Mouse (Mus musculus): Measurements from ENCODE around the gene Zfp808. TPM values are rescaled to one million over a fixed set of nuclear protein-coding genes. Genes with fewer than 3 reads are reported as not detected.
"Not testable (repeated sequence)": the region's sequence is repeated elsewhere in the genome, so short reads cannot be mapped to it uniquely, and the experiment has no call there.

The Zfp808 gene
- 11.5 and 12.3 TPM in 2 replicates for polyA plus RNA-seq (2014; fragmentation: Nextera tagmentation; extraction: Ambion mirVana)

DNA sequence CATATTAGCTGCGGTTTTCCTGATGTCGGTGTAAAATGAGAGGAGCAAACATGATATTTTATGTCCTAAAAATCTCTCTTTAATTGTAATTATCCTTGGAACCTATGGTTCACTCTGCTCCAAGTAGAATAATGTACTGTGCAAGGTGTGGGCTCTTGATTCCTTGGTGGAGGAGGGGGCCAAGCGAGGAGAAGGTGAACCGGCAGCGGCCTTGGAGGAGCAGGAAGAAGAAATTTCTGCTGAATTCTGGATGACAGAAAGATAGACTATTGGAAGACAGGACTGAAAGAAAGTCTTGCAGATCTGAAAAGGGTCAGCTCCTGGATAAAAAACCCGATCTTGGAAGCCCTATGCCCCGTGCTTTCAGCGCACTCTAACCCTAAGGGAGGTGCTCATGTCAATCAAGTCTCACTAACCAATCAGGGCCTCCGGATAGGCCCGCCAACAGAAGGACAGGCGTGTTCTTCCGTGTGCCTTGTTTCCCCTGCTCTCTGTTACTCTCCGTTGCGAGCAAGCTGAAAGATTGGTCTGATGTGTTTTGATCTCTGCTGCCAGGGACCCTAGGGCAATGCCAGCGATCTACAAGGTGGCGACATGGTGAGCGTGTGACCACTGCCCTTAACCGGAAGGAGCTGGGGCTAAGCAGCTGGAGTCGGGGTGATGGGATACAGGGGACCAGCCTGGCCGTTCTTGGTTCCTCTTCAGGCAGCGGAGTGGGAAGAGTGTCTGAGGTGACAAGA, at the start of gene Zfp808:
Zfp808 (plus strand) TSS at position 455 of the 740 bp plus-strand sequence.
- 3% methylated on average over 19 of the region's 21 CpGs for WGBS
- H3K27ac ChIP-seq (ENCODE audit: low read depth, low read length); H3K27me3 ChIP-seq (ENCODE audit: control insufficient read depth, insufficient read depth, low read length); H3K36me3 ChIP-seq (ENCODE audit: control insufficient read depth, insufficient read depth, low read length); H3K9me3 ChIP-seq (ENCODE audit: control insufficient read depth, low read length); H3K4me1 ChIP-seq (replicated peaks; ENCODE audit: control insufficient read depth, insufficient read depth, low read length): not testable (repeated sequence)
- peak within 1 kb of the TSS; percentile 59 for H3K9ac ChIP-seq (ENCODE audit: low read length)
- DNase-seq (ENCODE audit: low spot score): peak; percentile 57
- ATAC-seq (replicated peaks; ENCODE audit: low FRiP score): peak; percentile 89
- peak within 1 kb of the TSS; percentile 49 for H3K4me3 ChIP-seq (ENCODE audit: low read depth, low read length)
- H3K4me2 ChIP-seq (ENCODE audit: low read depth, low read length, severe bottlenecking): peak within 1 kb of the TSS; percentile 42

GRCm38 (mm10) chr13:62098786-62099185, 30.9 kb upstream of the Zfp808 start:
- not testable (repeated sequence) for H3K27me3 ChIP-seq (ENCODE audit: control insufficient read depth, insufficient read depth, low read length); H3K36me3 ChIP-seq (ENCODE audit: control insufficient read depth, insufficient read depth, low read length); H3K27ac ChIP-seq (ENCODE audit: low read depth, low read length); ATAC-seq (replicated peaks; ENCODE audit: low FRiP score); H3K9me3 ChIP-seq (ENCODE audit: control insufficient read depth, low read length); H3K4me3 ChIP-seq (ENCODE audit: low read depth, low read length); DNase-seq (ENCODE audit: low spot score); H3K4me1 ChIP-seq (replicated peaks; ENCODE audit: control insufficient read depth, insufficient read depth, low read length); H3K9ac ChIP-seq (ENCODE audit: low read length); H3K4me2 ChIP-seq (ENCODE audit: low read depth, low read length, severe bottlenecking)
- WGBS: 83% methylated on average over 4 of the region's 4 CpGs

GRCm38 (mm10) chr13:62099454-62099853, 30.2 kb upstream of the Zfp808 start:
- H3K4me1 ChIP-seq (replicated peaks; ENCODE audit: control insufficient read depth, insufficient read depth, low read length); H3K4me3 ChIP-seq (ENCODE audit: low read depth, low read length); H3K27me3 ChIP-seq (ENCODE audit: control insufficient read depth, insufficient read depth, low read length); H3K4me2 ChIP-seq (ENCODE audit: low read depth, low read length, severe bottlenecking); H3K27ac ChIP-seq (ENCODE audit: low read depth, low read length); ATAC-seq (replicated peaks; ENCODE audit: low FRiP score); H3K36me3 ChIP-seq (ENCODE audit: control insufficient read depth, insufficient read depth, low read length); DNase-seq (ENCODE audit: low spot score); H3K9me3 ChIP-seq (ENCODE audit: control insufficient read depth, low read length); H3K9ac ChIP-seq (ENCODE audit: low read length): not testable (repeated sequence)
- 88% methylated on average over 4 of the region's 4 CpGs for WGBS

GRCm38 (mm10) chr13:62102368-62102767, 27.3 kb upstream of the Zfp808 start:
- not testable (repeated sequence) for ATAC-seq (replicated peaks; ENCODE audit: low FRiP score); H3K9me3 ChIP-seq (ENCODE audit: control insufficient read depth, low read length); H3K36me3 ChIP-seq (ENCODE audit: control insufficient read depth, insufficient read depth, low read length); H3K4me3 ChIP-seq (ENCODE audit: low read depth, low read length); H3K9ac ChIP-seq (ENCODE audit: low read length); H3K4me2 ChIP-seq (ENCODE audit: low read depth, low read length, severe bottlenecking); H3K27ac ChIP-seq (ENCODE audit: low read depth, low read length); H3K27me3 ChIP-seq (ENCODE audit: control insufficient read depth, insufficient read depth, low read length); DNase-seq (ENCODE audit: low spot score); H3K4me1 ChIP-seq (replicated peaks; ENCODE audit: control insufficient read depth, insufficient read depth, low read length)
- 91% methylated on average over 1 of the region's 1 CpGs for WGBS

DNA sequence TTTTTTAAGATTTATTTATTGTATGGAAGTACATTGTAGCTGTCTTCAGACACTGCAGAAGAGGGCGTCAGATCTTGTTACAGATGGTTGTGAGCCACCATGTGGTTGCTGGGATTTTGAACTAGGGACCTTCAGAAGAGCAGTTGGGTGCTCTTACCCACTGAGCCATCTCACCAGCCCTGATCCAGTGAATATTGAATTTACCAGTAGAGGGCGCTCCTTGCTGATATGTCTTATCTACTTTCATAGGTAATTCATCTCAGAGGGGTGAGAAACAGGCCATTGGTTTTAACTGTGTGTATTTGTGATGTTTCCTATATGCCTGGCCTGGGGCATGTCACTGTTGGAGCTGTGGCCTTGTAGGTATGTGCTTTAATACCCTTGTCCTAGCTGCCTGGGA, 13.8 kb upstream of the Zfp808 start:
- not testable (repeated sequence) for ATAC-seq (replicated peaks; ENCODE audit: low FRiP score)

GRCm38 (mm10) chr13:62121578-62121977, 8.1 kb upstream of the Zfp808 start:
- not testable (repeated sequence) for H3K4me2 ChIP-seq (ENCODE audit: low read depth, low read length, severe bottlenecking); H3K27me3 ChIP-seq (ENCODE audit: control insufficient read depth, insufficient read depth, low read length); H3K4me3 ChIP-seq (ENCODE audit: low read depth, low read length); H3K4me1 ChIP-seq (replicated peaks; ENCODE audit: control insufficient read depth, insufficient read depth, low read length); DNase-seq (ENCODE audit: low spot score); H3K36me3 ChIP-seq (ENCODE audit: control insufficient read depth, insufficient read depth, low read length); ATAC-seq (replicated peaks; ENCODE audit: low FRiP score); H3K9ac ChIP-seq (ENCODE audit: low read length); H3K27ac ChIP-seq (ENCODE audit: low read depth, low read length); H3K9me3 ChIP-seq (ENCODE audit: control insufficient read depth, low read length)
- 38% methylated on average over 1 of the region's 1 CpGs for WGBS

More for the DNA sequence above, 13.8 kb upstream of the Zfp808 start:
- not testable (repeated sequence) for DNase-seq (ENCODE audit: low spot score); H3K27ac ChIP-seq (ENCODE audit: low read depth, low read length); H3K4me3 ChIP-seq (ENCODE audit: low read depth, low read length); H3K4me1 ChIP-seq (replicated peaks; ENCODE audit: control insufficient read depth, insufficient read depth, low read length); H3K4me2 ChIP-seq (ENCODE audit: low read depth, low read length, severe bottlenecking); H3K36me3 ChIP-seq (ENCODE audit: control insufficient read depth, insufficient read depth, low read length); H3K27me3 ChIP-seq (ENCODE audit: control insufficient read depth, insufficient read depth, low read length); H3K9ac ChIP-seq (ENCODE audit: low read length); H3K9me3 ChIP-seq (ENCODE audit: control insufficient read depth, low read length)
- WGBS: 28% methylated on average over 2 of the region's 2 CpGs

DNA sequence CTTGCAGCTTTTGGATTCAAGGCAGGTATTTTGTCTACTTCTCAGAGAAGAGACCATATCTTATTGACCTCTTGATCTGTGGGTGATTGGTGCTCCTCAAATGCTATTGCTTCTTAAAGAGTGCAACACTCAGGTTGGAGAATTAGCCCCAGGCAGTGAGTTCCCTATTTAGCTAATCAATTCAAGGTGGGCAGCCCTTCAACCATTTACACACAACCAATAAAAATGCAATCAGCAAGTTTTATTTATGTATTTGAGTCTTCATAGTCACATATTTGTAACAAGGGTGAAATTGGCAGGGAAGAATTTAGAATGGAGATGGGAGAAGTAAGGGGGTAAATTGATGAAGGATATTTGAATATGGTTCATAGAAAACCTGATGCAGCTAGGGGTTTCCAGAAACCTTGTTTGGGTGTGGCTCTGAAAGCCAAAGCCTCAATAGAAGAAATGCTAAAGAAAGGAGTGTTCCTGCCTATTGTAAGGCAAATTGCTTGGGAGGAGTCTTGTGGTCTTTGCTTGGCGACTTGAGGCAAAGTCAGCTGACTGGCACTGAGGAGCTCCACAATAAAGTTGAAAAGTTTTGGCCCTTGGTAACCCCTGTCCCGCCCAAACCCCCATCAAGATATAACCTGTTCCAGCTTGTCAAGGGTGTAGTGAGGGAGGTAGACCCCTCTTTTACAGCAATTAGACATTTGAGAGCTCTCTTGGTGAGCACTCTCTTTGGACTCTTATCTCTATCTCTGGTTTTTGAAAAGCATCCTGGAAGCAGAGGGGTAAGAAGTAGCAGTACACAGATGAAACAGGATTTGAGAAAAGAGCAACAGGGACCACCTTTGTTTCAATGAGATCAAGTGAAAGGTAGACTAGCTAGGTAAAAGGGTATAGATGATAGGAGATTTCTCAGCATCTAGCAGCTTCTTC, 52.4 kb downstream of the Zfp808 start:
- DNase-seq (ENCODE audit: low spot score); H3K27ac ChIP-seq (ENCODE audit: low read depth, low read length); ATAC-seq (replicated peaks; ENCODE audit: low FRiP score); H3K36me3 ChIP-seq (ENCODE audit: control insufficient read depth, insufficient read depth, low read length); H3K4me2 ChIP-seq (ENCODE audit: low read depth, low read length, severe bottlenecking); H3K9me3 ChIP-seq (ENCODE audit: control insufficient read depth, low read length); H3K27me3 ChIP-seq (ENCODE audit: control insufficient read depth, insufficient read depth, low read length); H3K4me3 ChIP-seq (ENCODE audit: low read depth, low read length); H3K4me1 ChIP-seq (replicated peaks; ENCODE audit: control insufficient read depth, insufficient read depth, low read length); H3K9ac ChIP-seq (ENCODE audit: low read length): not testable (repeated sequence)
- WGBS: 72% methylated on average over 2 of the region's 2 CpGs

DNA sequence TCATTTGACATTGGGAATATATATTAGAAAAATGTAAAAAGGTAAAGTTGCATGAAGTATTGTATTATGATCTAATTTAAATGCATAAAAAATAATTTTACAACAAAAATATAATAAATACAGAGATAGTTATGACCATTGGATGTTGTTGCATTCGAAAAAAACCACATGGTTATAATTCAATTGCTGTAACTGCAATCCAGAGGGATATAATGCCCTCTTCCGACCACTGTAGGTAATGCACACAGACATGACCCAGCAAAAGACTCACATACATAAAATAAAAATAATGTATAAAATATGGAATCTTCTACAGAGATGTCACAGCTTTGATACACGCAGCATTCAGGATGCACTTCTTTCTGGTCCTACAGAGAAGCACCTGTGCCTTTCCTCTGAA, 115.6 kb downstream of the Zfp808 start:
- Histone ChIP-seq H3K4me2 (ENCODE audit: low read depth, low read length, severe bottlenecking) (no peak overlapping the region), H3K9me3 (ENCODE audit: control insufficient read depth, low read length) (no peaks in the 10 kb centered on the region), H3K9ac (ENCODE audit: low read length) (no peak overlapping the region), H3K27ac (ENCODE audit: low read depth, low read length) (no peak overlapping the region), H3K36me3 (ENCODE audit: control insufficient read depth, insufficient read depth, low read length) (no peaks in the 10 kb centered on the region), H3K27me3 (ENCODE audit: control insufficient read depth, insufficient read depth, low read length) (no peaks in the 10 kb centered on the region), H3K4me3 (ENCODE audit: low read depth, low read length) (no peak overlapping the region), H3K4me1 (replicated peaks; ENCODE audit: control insufficient read depth, insufficient read depth, low read length) (no peaks in the 10 kb centered on the region)
- ATAC-seq (replicated peaks; ENCODE audit: low FRiP score) (no peak), DNase-seq (ENCODE audit: low spot score) (no peak)
- 51% methylated on average over 3 of the region's 3 CpGs for WGBS
